Mouse (Mus musculus) embryo, embryonic 10 days (tissue): ENCODE measurements around the gene Fgfr2.
A peak's percentile ranks its signal among the peaks of the same experiment; 100 is the strongest.

Experiments
- DNase-seq: peaks from one replicate; pipeline ENCODE4 v3.0.0-alpha.2; 2015; ENCODE audit warnings: low spot score

Fgfr2 gene

GRCm38 (mm10) chr7:130263233-130263594 is 2859.9 kb downstream of the Fgfr2 start:
- DNase-seq = no peak

DNA sequence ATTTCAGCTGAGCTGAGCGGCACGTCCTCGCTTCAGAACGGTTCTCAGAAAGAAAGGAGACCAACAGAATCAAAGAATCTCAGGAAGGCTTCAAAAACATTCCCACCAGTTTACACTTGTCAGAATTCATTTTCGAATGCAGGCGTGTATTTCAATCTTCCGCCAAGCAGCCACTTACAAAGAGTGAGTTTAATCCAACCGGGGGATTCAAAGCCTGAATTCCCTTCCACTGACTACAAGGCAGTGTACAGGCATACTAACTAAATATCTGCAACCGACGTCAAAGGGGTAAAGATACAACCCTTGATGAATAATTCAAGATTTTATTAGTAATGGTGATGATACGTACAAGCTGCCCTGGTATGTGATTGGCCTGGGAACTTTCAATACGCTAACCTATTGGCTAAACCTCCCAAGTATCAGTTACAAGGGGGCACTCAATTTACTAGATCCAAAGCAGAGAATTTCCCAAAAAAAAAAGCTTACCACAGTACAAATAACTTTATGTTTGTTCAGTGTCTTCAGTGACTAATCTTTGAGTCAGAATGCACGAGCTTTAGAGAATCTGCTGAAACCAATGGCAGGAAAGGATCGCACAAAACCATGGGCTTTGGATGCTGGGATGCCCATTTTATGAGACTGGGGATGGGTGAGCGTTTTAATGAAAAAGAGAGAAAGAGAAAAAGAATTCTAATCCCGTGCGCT is 2860.5 kb downstream of the Fgfr2 start:
- no peak for DNase-seq

DNA sequence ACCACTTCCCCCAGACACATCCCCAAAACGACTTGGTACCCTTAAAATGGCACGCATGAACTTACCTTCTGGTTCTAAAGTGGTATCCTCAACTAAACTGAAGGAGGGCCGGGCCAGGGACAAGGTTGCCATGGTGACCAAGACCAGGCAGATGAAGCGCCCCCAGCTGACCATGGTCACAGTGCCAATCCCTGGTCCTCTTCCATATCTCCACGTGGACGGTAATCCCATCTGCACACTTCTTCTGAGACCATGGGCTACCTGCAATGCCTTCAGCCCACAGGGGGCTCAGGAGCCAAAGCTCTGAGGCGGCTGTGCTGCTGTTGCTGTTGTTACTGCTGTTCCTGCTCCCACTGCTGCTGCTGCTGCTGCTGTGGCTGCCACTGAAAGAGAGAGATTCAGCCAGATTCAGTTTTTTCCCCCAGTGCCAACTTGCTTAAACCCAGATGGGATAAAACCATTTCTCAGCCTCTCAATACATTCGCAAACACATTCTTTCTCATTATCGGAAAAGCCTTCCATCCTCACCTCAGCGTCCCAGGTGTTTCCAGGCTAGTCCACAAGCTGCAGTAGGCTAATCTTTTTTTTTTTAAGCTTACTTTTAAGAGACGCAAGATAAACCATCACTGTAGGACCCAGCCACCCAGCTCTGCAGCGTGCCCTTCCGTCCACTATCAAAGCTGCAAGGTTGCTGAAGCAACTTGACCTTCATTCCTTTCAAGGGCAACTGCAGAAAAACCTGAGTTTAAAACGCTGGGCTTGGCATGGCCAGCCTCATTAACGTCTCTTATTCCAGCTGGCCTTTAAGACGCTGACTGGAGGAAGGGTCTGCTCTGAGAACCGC is 2861.2 kb downstream of the Fgfr2 start:
- peak; percentile 51 for DNase-seq

DNA sequence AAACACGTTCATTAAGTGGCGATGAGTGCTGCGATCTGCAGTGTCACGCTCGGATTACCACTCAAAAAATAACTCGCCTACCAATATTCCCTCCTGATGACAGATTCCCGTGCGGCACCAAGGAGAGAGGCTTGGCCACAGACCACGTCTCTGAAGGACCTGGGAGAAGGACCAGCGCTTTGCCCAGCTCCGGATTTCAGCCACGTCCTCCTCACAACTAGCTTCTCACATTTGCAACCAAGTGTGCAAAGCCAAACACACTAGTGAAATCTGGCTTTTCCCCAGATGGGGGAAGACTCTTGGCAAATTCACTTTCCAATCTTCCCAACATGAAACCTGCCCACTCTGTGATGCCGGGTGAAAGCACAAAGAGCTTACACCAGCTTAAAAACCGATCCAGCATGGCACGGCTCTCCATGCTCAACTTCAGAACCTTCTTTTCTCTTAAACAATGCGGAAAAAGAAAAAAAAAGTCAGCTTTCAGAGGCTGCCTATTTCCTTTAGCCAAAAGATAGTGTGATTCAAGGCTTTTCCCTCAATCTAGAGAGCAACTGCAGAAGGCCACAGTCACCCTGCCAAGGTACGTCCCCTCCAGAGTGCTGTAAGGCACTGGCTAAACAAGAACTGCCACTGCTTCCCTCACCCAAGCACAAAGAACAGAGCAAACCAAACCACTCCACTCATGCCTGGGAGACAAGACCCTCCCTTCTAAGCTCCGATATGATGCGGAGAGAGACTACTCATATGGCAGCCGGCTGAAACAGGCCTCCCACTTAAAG is 2862.1 kb downstream of the Fgfr2 start:
- no peak for DNase-seq

DNA sequence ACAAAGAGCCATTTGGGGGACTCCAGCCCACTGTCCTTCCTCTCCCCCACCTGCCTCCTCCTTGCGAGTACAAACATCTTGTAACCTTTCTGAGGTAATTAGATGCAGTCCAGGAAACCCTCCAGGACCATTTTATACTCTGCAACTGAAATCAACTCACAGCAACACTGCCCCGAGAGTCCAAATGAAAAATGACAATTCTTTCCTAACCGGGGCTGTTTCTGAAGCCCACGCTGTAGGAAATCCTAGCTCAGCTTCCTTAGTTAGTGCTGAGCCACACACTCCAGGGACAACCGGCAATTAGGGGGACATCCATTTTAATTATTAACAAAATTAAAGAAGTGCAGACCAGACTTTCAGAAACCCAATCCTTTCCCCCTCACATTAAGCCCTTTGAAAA is 2863.1 kb downstream of the Fgfr2 start:
- DNase-seq = no peak

- DNase-seq = no peak
Measured at GRCm38 (mm10) chr7:130258704-130259295, 2864.3 kb downstream of the Fgfr2 start.

DNA sequence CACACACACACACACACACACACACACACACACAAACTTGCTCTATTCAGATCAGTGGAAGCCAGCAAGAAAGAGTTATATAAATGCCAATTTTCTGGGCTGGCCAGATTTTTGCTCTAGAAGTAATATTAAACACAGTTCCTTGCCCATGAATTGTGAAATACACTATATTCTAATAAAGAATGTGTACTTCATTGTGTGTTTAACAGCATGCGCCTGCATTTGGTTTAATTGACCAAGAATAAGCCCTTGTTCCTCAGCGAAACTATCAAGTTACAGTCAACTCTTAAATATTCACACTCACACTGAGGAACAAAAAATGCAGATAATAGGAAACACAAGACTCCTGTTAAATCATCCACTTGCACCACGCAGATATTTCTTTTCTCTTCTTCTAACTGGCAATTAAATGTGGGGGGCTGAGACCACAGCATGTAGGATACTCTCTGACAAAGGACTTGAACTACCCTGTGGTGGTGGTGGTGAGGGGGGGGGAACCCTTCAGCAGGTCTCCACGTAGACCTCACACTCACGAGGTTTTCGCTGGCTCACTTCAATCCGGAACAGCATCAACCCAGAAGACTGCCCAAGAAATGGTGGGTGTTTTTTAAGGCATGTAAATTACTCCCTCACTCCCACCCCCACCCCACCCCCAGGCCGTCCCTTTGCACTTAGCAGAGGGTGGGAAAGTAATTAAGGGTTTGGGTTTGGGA is 2865.0 kb downstream of the Fgfr2 start:
- no peak for DNase-seq

GRCm38 (mm10) chr7:130253264-130253663 is 2869.9 kb downstream of the Fgfr2 start:
- no peak for DNase-seq

DNA sequence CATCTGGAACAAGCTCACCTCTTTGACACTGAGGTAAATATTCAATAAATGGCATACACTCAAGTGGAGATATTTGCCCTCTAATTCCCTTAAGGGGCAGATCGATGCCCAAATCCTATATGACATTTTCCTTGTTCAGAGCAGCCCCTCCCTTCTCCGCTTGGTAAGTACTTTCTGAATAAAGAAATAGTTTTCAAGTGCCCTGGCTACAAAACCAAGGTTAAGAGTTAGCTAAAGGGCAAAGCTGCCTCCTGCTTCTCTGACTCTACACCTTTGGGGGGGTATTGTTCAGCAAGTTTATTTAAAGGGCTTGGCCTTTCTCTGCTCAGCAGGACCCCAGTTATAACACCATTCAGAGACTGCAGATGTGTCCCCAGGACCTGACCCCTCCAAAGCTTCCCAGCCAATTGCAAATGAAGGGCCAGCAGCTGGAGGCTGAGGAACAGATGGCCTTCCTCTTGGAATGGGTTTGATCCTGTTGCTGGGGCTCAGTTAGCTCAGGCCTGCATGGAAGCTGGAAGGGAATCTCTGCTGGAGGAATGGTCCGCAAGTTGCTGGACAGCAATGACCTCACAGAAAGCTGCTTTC is 2871.1 kb downstream of the Fgfr2 start:
- DNase-seq = peak; percentile 62

- no peak for DNase-seq
Measured at GRCm38 (mm10) chr7:130250994-130251393, 2872.2 kb downstream of the Fgfr2 start.

GRCm38 (mm10) chr7:130248403-130248802 is 2874.7 kb downstream of the Fgfr2 start:
- no peak for DNase-seq

DNA sequence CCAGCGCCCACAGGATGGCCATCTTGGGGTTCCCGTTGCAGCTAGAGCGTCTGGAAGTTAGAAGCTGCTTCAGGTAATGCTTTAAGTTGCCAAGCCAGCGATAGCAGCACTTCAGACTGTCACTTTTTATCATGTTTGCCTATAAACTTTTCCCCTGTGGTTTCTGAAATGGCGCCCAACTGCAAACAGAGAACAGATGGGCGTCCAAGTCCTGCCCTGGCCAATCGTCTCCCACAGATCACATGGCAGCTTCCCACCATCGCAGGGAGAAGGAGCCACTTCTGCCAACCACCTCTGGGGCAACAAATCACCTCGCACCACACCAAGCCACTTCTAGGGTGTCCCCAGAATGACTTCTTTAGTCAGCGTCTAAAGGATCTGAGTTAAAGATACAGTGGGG is 2875.3 kb downstream of the Fgfr2 start:
- no peak for DNase-seq

DNA sequence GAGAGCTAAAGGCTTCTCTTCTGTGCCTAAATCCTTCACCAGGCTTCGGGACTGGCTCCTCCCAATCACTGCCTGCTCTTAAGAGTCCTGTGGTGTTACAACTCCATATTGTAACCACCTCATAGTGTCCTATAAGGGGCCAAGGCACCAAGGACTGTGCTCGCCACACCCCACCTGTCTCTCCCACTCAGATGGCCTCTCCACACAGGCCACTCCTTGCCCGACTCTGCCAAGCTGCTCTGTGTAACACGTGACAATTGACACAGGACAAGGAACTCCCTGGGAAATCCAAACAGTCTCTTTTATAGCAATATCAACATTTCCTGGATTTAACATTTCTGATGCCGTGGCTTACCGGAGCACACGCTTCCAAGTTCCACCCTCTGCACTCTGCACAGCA is 2876.7 kb downstream of the Fgfr2 start:
- no peak for DNase-seq

DNA sequence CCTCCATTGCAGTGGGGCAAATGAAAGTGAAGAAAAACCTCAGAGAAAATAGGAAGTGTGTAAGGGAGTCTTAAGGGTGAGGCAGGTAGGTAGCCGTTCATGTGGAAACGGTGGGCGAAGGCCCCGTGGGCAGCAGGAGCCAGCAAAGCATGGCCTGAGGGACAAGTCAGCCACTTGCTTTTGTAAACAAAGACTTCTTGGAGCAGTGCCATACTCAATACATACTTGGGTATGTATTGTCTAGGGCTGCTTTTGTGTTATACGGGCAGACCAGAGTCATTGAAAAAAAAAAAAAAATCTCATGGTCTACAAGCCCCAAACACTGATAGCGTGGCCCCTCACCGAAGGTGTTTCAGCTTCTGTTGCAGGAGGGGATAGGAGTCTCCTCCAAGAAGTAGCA is 2878.6 kb downstream of the Fgfr2 start:
- DNase-seq = no peak

DNA sequence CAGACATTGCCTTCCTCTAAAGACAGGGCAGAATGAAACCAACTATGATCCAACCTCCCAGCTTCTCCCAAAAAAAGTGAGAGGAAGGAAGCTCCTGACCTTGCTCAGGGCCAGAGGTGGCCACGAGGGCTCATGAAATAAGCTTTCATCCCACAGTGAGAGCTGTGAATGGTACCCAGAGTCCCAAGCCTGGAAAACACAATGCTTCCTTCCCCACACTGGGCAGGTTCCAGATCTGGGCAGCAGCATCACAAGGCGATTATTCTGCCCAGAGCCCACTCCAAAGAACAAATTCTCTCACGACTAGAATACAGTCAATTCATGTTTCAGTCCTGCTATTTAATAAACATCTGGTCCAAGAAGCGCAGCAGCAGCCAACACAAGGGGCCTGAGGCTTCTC is 2879.3 kb downstream of the Fgfr2 start:
- no peak for DNase-seq

- DNase-seq = no peak
Measured at GRCm38 (mm10) chr7:130240191-130240590, 2883.0 kb downstream of the Fgfr2 start.

- no peak for DNase-seq
Measured at GRCm38 (mm10) chr7:130237244-130237643, 2885.9 kb downstream of the Fgfr2 start.

- DNase-seq = peak; percentile 50
Measured at GRCm38 (mm10) chr7:130233777-130234176, 2889.4 kb downstream of the Fgfr2 start.

GRCm38 (mm10) chr7:130230034-130230433 is 2893.1 kb downstream of the Fgfr2 start:
- DNase-seq = no peak

- DNase-seq = no peak
Measured at GRCm38 (mm10) chr7:130225227-130225626, 2897.9 kb downstream of the Fgfr2 start.

DNA sequence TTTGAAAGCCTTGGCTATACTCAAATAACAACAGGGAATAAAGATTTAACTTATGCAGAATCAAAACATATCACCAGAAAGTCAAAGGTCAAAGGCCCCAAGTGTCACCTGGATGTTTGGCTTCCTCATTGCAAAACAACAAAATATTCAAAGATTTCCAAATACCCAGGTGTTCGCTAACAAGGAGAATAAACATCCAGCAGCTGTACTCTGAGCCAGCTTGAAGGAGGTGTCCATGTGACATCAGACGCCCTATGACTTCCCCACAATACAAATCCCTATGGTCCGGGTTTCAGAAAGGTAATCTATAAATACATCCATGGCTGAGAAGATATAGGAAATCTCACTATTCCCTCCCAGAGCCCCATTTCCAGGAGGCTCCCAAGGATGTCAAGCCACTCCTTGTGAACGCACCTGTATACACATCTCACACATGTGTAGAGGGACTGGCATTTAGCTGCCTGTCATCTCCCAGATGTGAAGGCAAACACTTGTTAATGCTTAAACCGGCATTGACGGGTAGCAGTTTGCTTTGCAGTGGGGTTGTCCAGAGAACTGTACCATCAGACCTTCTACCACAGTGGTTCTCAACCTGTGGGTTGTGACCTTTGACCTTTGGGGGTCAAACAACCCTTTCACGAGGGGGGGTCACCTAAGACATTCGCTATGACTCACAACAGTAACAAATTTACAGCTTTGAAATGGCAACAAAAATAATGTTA is 2900.4 kb downstream of the Fgfr2 start:
- no peak for DNase-seq
